Mouse (Mus musculus): ENCODE results near the gene Ntn5. TPM values are rescaled to one million over a fixed set of nuclear protein-coding genes. Genes with fewer than 3 reads are reported as not detected.
"Not testable (repeated sequence)": the region's sequence is repeated elsewhere in the genome, so short reads cannot be mapped to it uniquely, and the experiment has no call there.

Ntn5 gene
- polyA plus RNA-seq, 1 experiment from 2014 or later: 0.41 TPM

DNA sequence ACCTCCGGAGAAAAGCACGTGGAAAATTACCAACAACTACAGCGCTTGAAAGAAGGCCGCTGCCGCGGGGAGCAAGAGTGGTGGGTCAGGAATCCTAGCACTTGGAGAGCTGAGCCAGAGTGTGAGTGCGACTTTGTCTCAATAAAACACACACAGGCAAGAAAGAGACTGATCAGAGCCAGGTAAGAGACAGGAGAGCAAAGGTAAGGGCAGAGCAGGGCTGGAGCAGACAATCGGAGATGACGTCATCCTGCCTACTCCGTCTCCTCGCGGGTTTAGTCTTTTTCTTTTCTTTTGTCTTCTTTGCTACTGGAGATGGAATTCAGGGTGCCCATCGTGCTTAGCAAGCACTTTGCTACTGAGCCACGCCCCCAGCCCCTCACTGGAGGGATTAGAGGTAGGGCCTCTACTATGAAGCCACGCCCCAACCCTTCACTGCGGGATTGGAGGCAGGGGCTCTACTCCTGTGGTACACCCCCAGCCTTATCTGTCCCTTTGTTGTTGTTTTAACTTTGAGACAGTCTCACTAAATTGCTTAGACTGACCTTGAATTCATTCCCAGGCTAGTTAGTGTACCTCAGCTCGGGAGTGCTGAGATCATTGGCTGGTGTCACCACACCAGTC is 29.3 kb upstream of the Ntn5 start:
- no peak for TF ChIP-seq CTCF (IDR thresholded peaks at IDR 0.05; ENCODE audit: low read depth)
- TF ChIP-seq EP300 (optimal IDR thresholded peaks at IDR 0.05): no peak
- DNase-seq (ENCODE audit: low spot score): no peak
- peak; percentile 55 for ATAC-seq (ENCODE audit: low FRiP score, low TSS enrichment)

DNA sequence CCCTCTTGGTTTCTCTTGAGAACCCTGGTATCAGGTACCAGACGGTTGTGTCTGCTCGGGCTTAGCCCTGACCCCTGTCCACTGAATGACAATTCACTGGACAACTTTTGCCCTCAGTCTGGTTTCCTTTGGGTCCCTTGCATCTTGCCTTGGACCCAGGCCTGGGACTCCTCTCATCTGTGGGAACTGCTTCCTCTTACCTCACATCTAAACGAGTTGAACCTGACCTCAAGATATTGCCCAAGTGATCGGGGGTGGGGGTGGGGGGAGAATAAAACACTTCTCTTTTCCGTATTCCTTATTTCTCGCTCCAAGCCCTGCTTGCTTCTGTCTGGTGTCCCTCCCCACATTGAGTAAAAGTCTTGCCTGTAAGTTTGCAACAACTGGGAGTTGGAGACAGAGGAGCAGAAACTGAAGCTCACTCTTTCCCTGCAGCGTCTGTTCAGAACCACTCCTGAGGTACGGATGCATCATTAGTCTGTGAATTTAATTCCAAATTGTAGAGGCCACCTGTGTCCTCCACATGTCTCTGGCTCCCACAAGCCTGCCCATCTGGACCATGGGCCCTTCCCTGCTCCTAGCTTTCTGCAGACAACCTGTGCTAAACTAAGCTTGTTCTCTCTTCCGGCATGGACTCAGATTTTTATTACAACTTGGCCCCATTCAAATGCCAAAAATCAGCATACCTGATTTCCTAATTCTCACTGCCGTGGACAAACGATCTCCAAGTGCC is 22.9 kb upstream of the Ntn5 start:
- H3K4me3 ChIP-seq (ENCODE audit: low read depth, low read length): no peak overlapping the region
- H3K27me3 ChIP-seq (ENCODE audit: control insufficient read depth, insufficient read depth, low read length): no peaks in the 10 kb centered on the region
- 78% methylated on average over 11 of the region's 11 CpGs for WGBS
- no peaks in the 10 kb centered on the region for H3K36me3 ChIP-seq (ENCODE audit: control insufficient read depth, insufficient read depth, low read length)
- DNase-seq (ENCODE audit: low spot score) (no peak), ATAC-seq (ENCODE audit: low FRiP score, low TSS enrichment) (no peak)
- no peak overlapping the region for H3K9ac ChIP-seq (ENCODE audit: low read length)
- TF ChIP-seq EP300 (optimal IDR thresholded peaks at IDR 0.05): no peak
- TF ChIP-seq CTCF (IDR thresholded peaks at IDR 0.05; ENCODE audit: low read depth): no peak
- no peaks in the 10 kb centered on the region for H3K9me3 ChIP-seq (ENCODE audit: control insufficient read depth, low read length)
- H3K27ac ChIP-seq (replicated peaks): peak overlapping the region; percentile 56; the same call in 1 of the 2 replicates
- peaks cover 2% of the 10 kb centered on the region; the same call in 1 of the 2 replicates for H3K4me1 ChIP-seq (replicated peaks; ENCODE audit: control insufficient read depth, insufficient read depth)
- H3K4me2 ChIP-seq (replicated peaks; ENCODE audit: low read depth): no peak overlapping the region

More for the DNA sequence above, 29.3 kb upstream of the Ntn5 start:
- peak overlapping the region; percentile 27; the same call in 1 of the 2 replicates for H3K9ac ChIP-seq (ENCODE audit: low read length)
- H3K4me2 ChIP-seq (replicated peaks; ENCODE audit: low read depth): 0 out of 2 replicates have a peak overlapping the region, but pooled peaks have one; percentile 14
- no peak overlapping the region for H3K4me3 ChIP-seq (ENCODE audit: low read depth, low read length)
- no peaks in the 10 kb centered on the region for H3K9me3 ChIP-seq (ENCODE audit: control insufficient read depth, low read length)
- 0 out of 2 replicates have a peak, but pooled peaks cover 2% of the 10 kb centered on the region for H3K4me1 ChIP-seq (replicated peaks; ENCODE audit: control insufficient read depth, insufficient read depth)
- no peaks in the 10 kb centered on the region for H3K36me3 ChIP-seq (ENCODE audit: control insufficient read depth, insufficient read depth, low read length)
- peak overlapping the region; percentile 69; the same call in 1 of the 2 replicates for H3K27ac ChIP-seq (replicated peaks)
- no peaks in the 10 kb centered on the region for H3K27me3 ChIP-seq (ENCODE audit: control insufficient read depth, insufficient read depth, low read length)
- 28% methylated on average over 17 of the region's 17 CpGs for WGBS

DNA sequence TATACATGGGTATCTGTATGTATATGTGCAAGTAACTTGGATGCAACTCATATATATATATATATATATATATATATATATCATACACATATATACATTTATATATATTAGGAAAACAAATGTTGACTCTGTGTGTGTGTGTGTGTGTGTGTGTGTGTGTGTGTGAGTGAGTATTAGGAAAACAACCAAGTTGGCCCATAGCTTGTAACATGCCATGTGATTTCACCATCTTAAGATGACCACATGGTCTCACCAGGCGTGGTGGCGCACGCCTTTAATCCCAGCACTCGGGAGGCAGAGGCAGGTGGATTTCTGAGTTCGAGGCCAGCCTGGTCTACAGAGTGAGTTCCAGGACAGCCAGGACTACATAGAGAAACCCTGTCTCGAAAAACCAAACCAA is 22.1 kb upstream of the Ntn5 start:
- H3K9ac ChIP-seq (ENCODE audit: low read length); DNase-seq (ENCODE audit: low spot score); H3K4me1 ChIP-seq (replicated peaks; ENCODE audit: control insufficient read depth, insufficient read depth); H3K4me3 ChIP-seq (ENCODE audit: low read depth, low read length); H3K9me3 ChIP-seq (ENCODE audit: control insufficient read depth, low read length); H3K4me2 ChIP-seq (replicated peaks; ENCODE audit: low read depth); H3K36me3 ChIP-seq (ENCODE audit: control insufficient read depth, insufficient read depth, low read length); ATAC-seq (ENCODE audit: low FRiP score, low TSS enrichment); H3K27me3 ChIP-seq (ENCODE audit: control insufficient read depth, insufficient read depth, low read length); H3K27ac ChIP-seq (replicated peaks): not testable (repeated sequence)
- WGBS: 89% methylated on average over 6 of the region's 6 CpGs

DNA sequence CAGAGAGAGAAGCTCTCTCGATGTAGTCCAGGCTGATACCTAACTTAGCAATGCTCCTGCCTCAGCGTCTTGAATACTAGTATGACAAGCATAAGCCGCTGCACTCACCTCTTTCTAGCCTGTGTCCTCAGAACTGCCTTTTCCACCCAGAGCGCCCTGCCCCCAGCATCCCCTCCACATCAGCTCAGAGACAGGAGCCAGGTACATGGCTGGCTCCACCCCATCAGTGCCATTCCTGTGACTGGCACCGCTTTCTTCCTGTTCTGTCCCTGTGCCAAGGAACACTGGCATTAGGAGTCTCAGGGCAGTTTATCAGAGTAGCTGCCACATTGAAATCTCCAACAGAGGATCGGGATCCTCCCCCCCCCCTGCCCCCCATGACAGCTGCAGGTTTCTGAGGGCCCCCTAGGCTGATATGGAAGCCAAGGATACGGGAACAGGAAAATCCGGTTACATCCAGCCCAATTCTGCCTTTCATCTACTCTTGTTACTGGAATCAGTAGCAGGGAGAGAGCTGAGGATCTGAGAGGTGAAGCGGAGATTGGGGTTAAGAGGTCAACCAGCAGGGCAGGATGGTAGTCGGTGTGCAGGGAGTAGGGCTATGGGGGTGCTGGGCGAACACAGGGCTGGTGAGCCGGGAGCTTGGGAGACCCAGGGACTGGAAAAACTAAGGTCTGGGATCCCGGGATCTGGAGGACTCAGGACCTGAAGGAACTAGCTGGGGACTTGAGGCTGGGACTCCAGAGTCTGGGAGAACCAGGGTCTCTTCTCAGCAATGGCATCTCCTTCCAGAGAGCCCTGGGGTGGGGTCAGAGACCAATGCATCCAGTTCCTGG is 18.3 kb upstream of the Ntn5 start:
- H3K4me1 ChIP-seq (replicated peaks; ENCODE audit: control insufficient read depth, insufficient read depth): peaks cover 2% of the 10 kb centered on the region; the same call in 1 of the 2 replicates
- H3K27ac ChIP-seq (replicated peaks): peak overlapping the region; percentile 89
- H3K27me3 ChIP-seq (ENCODE audit: control insufficient read depth, insufficient read depth, low read length): no peaks in the 10 kb centered on the region
- H3K4me3 ChIP-seq (ENCODE audit: low read depth, low read length): peak overlapping the region; percentile 37
- ATAC-seq (ENCODE audit: low FRiP score, low TSS enrichment) (peak; percentile 60), DNase-seq (ENCODE audit: low spot score) (peak; percentile 70)
- WGBS: 48% methylated on average over 13 of the region's 13 CpGs
- H3K4me2 ChIP-seq (replicated peaks; ENCODE audit: low read depth): peak overlapping the region; percentile 45
- H3K36me3 ChIP-seq (ENCODE audit: control insufficient read depth, insufficient read depth, low read length): no peaks in the 10 kb centered on the region
- no peaks in the 10 kb centered on the region for H3K9me3 ChIP-seq (ENCODE audit: control insufficient read depth, low read length)
- TF ChIP-seq EP300 (optimal IDR thresholded peaks at IDR 0.05): no peak
- no peak for TF ChIP-seq CTCF (IDR thresholded peaks at IDR 0.05; ENCODE audit: low read depth)
- H3K9ac ChIP-seq (ENCODE audit: low read length): peak overlapping the region; percentile 60

DNA sequence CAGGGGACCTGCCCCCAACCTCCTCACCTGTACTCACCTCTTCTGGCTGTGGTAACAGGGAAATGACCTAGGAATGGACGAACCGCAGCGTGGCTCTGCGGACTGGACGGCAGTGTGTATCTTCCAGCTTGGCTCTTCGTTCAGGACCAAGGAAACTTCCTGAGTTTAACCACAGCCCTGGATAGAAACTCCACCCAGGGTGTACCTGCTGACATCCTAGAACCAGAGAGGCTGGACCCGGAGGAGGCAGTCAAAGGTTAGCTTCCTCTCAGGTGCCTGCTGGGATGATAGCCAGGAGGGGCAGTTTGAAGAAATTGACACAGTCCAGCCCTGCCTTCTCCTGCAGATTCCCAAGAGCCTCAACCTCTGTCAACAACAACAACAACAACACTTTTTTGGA is 17.7 kb upstream of the Ntn5 start, which contains the start of gene Fut2:
Gene Fut2, minus strand, starts transcription at position 234 of the 400 bp plus-strand sequence.
- 73% methylated on average over 7 of the region's 7 CpGs for WGBS
- no peaks in the 10 kb centered on the region for H3K9me3 ChIP-seq (ENCODE audit: control insufficient read depth, low read length)
- DNase-seq (ENCODE audit: low spot score): peak; percentile 62
- TF ChIP-seq CTCF (IDR thresholded peaks at IDR 0.05; ENCODE audit: low read depth) (no peak), EP300 (optimal IDR thresholded peaks at IDR 0.05) (no peak)
- peak within 1 kb of the TSS; percentile 37 for H3K4me3 ChIP-seq (ENCODE audit: low read depth, low read length)
- H3K36me3 ChIP-seq (ENCODE audit: control insufficient read depth, insufficient read depth, low read length): no peaks in the 10 kb centered on the region
- H3K27ac ChIP-seq (replicated peaks): peak within 1 kb of the TSS; percentile 89
- ATAC-seq (ENCODE audit: low FRiP score, low TSS enrichment): peak; percentile 71
- peak within 1 kb of the TSS; percentile 45 for H3K4me2 ChIP-seq (replicated peaks; ENCODE audit: low read depth)
- no peaks in the 10 kb centered on the region for H3K27me3 ChIP-seq (ENCODE audit: control insufficient read depth, insufficient read depth, low read length)
- H3K4me1 ChIP-seq (replicated peaks; ENCODE audit: control insufficient read depth, insufficient read depth): peaks cover 2% of the 10 kb centered on the region; the same call in 1 of the 2 replicates
- peak within 1 kb of the TSS; percentile 60 for H3K9ac ChIP-seq (ENCODE audit: low read length)

Data from stomach, postnatal 0 days (tissue).